Mouse (Mus musculus) lung, adult 18-20 months (tissue): ENCODE results near the gene Cdk15.
A peak's percentile ranks its signal among the peaks of the same experiment; 100 is the strongest.

Experiments used
- DNase-seq, 2 experiments: peaks; one replicate each; pipeline ENCODE4 v3.0.0; 2022; ENCODE audit warnings: mixed read lengths in 2 of 2

Cdk15 gene

GRCm38 (mm10) chr1:59332737-59333385 is 76.2 kb downstream of the Cdk15 start:
- no peak for DNase-seq

- no peak for DNase-seq
Observed at GRCm38 (mm10) chr1:59333386-59333759, 76.7 kb downstream of the Cdk15 start.

- DNase-seq: no peak
Observed at GRCm38 (mm10) chr1:59333860-59334561, 77.3 kb downstream of the Cdk15 start.

GRCm38 (mm10) chr1:59334562-59334890 is 77.8 kb downstream of the Cdk15 start:
- no peak for DNase-seq

GRCm38 (mm10) chr1:59336256-59336655 is 79.5 kb downstream of the Cdk15 start:
- no peak for DNase-seq

GRCm38 (mm10) chr1:59340814-59341588 is 84.3 kb downstream of the Cdk15 start:
- DNase-seq: no peak

GRCm38 (mm10) chr1:59341697-59342096 is 85.0 kb downstream of the Cdk15 start:
- no peak for DNase-seq

GRCm38 (mm10) chr1:59342146-59342545 is 85.4 kb downstream of the Cdk15 start:
- DNase-seq: no peak

GRCm38 (mm10) chr1:59352706-59353105 is 96.0 kb downstream of the Cdk15 start:
- DNase-seq: no peak

- no peak for DNase-seq
Observed at GRCm38 (mm10) chr1:59355440-59355839, 98.7 kb downstream of the Cdk15 start.

GRCm38 (mm10) chr1:59359136-59359535 is 102.4 kb downstream of the Cdk15 start:
- DNase-seq: no peak

- DNase-seq: no peak
Observed at GRCm38 (mm10) chr1:59360834-59361233, 104.1 kb downstream of the Cdk15 start.

GRCm38 (mm10) chr1:59361460-59361859 is 104.8 kb downstream of the Cdk15 start:
- DNase-seq: no peak

GRCm38 (mm10) chr1:59361966-59362365 is 105.3 kb downstream of the Cdk15 start:
- no peak for DNase-seq

- no peak for DNase-seq
Observed at GRCm38 (mm10) chr1:59364463-59365040, 107.8 kb downstream of the Cdk15 start.

- peak in 1 of 2 experiments; percentile 7 for DNase-seq
Observed at GRCm38 (mm10) chr1:59367928-59368648, 111.4 kb downstream of the Cdk15 start.

GRCm38 (mm10) chr1:59368649-59369319 is 112.1 kb downstream of the Cdk15 start:
- DNase-seq: no peak

GRCm38 (mm10) chr1:59369320-59369685 is 112.6 kb downstream of the Cdk15 start:
- no peak for DNase-seq

GRCm38 (mm10) chr1:59370355-59370950 is 113.7 kb downstream of the Cdk15 start:
- DNase-seq: no peak

- no peak for DNase-seq
Observed at GRCm38 (mm10) chr1:59376021-59376548, 119.4 kb downstream of the Cdk15 start.

GRCm38 (mm10) chr1:59376557-59376956 is 119.9 kb downstream of the Cdk15 start:
- DNase-seq: no peak

GRCm38 (mm10) chr1:59377312-59377711 is 120.6 kb downstream of the Cdk15 start:
- no peak for DNase-seq
